Mouse (Mus musculus): ENCODE measurements around the gene Ppil4. TPM values are rescaled to one million over a fixed set of nuclear protein-coding genes. Genes with fewer than 3 reads are reported as not detected.

Gene Ppil4
- 19.2 and 26.1 TPM in 2 replicates for polyA plus RNA-seq (2015; fragmentation: Nextera tagmentation; extraction: Ambion mirVana)

GRCm38 (mm10) chr10:7792751-7793385 lies at the start of gene Ppil4, which contains the start of gene Ginm1:
Gene Ppil4 (plus strand): TSS chr10:7792891.
Gene Ginm1 (minus strand): TSS chr10:7792824.

GRCm38 (mm10) chr10:7832171-7832676 lies 39.5 kb downstream of the Ppil4 start, which contains the start of gene Zc3h12d:
Gene Zc3h12d (plus strand): TSS chr10:7832470.

Small RNA genes lying within 50 kb of the gene (microRNA-seq; reads per million reads assigned to microRNA genes)
- gene Mir5104 (ENCODE audit: borderline replicate concordance, insufficient number of aligned reads) = not detected

Other genes with a start within 250 kb of the Ppil4 start
- 17.4 and 27.1 TPM in 2 replicates for gene Lrp11, start 203.1 kb upstream of the Ppil4 start, polyA plus RNA-seq (2015; fragmentation: Nextera tagmentation; extraction: Ambion mirVana)
- 24.4 and 27.2 TPM in 2 replicates for gene Nup43, start 125.4 kb upstream of the Ppil4 start, polyA plus RNA-seq (2015; fragmentation: Nextera tagmentation; extraction: Ambion mirVana)
- gene Pcmt1, start 111.8 kb upstream of the Ppil4 start, polyA plus RNA-seq (2015; fragmentation: Nextera tagmentation; extraction: Ambion mirVana) = 98.4 and 112 TPM in 2 replicates
- gene Lats1, start 111.7 kb upstream of the Ppil4 start, polyA plus RNA-seq (2015; fragmentation: Nextera tagmentation; extraction: Ambion mirVana) = 4.7 and 4.8 TPM in 2 replicates
- gene Katna1, start 66.9 kb upstream of the Ppil4 start, polyA plus RNA-seq (2015; fragmentation: Nextera tagmentation; extraction: Ambion mirVana) = 29.4 and 37.7 TPM in 2 replicates
- 205 and 321 TPM in 2 replicates for gene Ginm1, start 67 bp upstream of the Ppil4 start, polyA plus RNA-seq (2015; fragmentation: Nextera tagmentation; extraction: Ambion mirVana)
- gene Zc3h12d, start 39.6 kb downstream of the Ppil4 start, polyA plus RNA-seq (2015; fragmentation: Nextera tagmentation; extraction: Ambion mirVana) = 0.08 and 0.12 TPM in 2 replicates
- gene Tab2, start 163.3 kb downstream of the Ppil4 start, polyA plus RNA-seq (2015; fragmentation: Nextera tagmentation; extraction: Ambion mirVana) = 11.9 and 12.3 TPM in 2 replicates

All from adrenal gland, postnatal 0 days (tissue).